Mouse (Mus musculus): ENCODE data around the gene E2f8. TPM values are rescaled to one million over a fixed set of nuclear protein-coding genes. Genes with fewer than 3 reads are reported as not detected.

E2f8 gene
- polyA plus RNA-seq (2014; fragmentation: Illumina TruSeq; extraction: RNeasy Lipid Tissue Mini Kit (QIAGEN cat#74804)), result 5.9 TPM

DNA sequence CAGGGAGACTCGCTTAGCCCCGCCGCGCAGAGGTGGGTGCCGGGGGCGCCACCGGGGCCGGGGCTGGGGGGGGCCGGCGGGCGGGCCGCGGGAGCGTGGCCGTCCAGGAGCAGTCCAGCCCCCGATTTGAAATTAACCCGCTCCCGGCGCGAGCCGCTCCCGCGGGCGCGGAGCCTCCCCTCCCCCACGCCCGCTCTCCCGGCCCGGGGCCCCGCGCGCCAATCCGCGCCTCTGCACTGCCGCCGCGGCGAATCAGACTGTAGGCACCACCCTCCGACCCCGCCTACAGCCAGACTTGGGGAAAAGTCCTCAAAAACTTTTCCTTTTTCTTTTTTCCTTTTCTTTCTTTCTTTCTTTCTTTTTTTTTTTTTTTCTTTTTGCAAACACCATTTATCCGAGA is at the start of gene E2f8:
TSS of gene E2f8 (minus strand) at position 111 of the 400 bp plus-strand sequence.

GRCm38 (mm10) chr7:48908521-48909341 is 27.3 kb upstream of the E2f8 start, which contains the start of gene Nav2:
Gene Nav2 (plus strand): TSS chr7:48908716.

DNA sequence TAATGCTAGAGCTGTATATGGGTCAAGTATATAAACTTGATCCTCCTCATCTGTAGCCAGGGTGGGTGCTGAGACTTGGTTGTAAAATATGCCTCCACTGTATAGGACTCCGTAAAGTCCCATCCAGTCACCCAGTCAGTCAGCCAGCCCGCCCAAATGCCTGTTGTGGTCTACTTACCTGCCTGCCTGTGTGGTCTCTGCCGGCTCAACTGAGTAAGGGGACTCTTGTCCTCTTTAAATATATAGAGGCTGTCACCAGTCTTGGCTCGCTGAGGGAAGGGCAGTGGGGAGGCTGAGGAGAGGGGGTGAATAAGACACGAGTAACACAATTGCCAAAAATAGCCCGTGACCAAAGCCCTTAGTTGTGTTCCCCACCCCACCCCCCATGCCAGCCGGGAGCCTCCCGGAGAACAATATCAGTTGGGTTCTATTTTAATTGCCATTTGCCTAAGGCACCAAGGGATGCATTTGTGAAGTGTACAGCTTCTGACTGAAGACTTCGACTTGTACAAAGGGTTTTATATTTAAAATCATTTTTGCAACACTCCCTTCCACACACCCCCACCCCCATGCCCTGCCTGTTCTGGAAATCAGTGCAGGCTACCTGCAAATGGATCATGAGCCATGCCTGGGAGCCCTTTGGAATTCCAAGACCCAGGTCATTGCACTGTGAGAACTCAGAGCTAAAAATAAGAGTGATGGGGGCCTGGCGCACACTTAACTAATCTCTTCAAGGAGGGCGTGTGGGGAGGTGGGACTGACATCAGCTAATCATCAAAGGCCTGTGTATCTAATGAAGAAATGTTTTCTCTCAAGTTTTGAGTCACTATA is 33.4 kb downstream of the E2f8 start, which contains the start of gene Csrp3:
TSS of gene Csrp3 (minus strand) at position 214 of the 831 bp plus-strand sequence.

Other genes starting within 250 kb of the E2f8 start
- not detected for gene Mrgprb3, start 237.8 kb downstream of the E2f8 start, polyA plus RNA-seq (2014; fragmentation: Illumina TruSeq; extraction: RNeasy Lipid Tissue Mini Kit (QIAGEN cat#74804))
- 45.6 TPM for gene Zdhhc13, start 92.6 kb downstream of the E2f8 start, polyA plus RNA-seq (2014; fragmentation: Illumina TruSeq; extraction: RNeasy Lipid Tissue Mini Kit (QIAGEN cat#74804))
- gene Csrp3, start 33.6 kb downstream of the E2f8 start, polyA plus RNA-seq (2014; fragmentation: Illumina TruSeq; extraction: RNeasy Lipid Tissue Mini Kit (QIAGEN cat#74804)), result not detected
- 7.1 TPM for gene Nav2, start 27.1 kb upstream of the E2f8 start, polyA plus RNA-seq (2014; fragmentation: Illumina TruSeq; extraction: RNeasy Lipid Tissue Mini Kit (QIAGEN cat#74804))